Mouse (Mus musculus) MEL (cell line): ENCODE measurements around the gene Hist1h3h. TPM values are rescaled to one million over a fixed set of nuclear protein-coding genes. Genes with fewer than 3 reads are reported as not detected.
"Not testable (repeated sequence)": the region's sequence is repeated elsewhere in the genome, so short reads cannot be mapped to it uniquely, and the experiment has no call there.

Source experiments
- DNase-seq: peaks from one replicate; pipeline ENCODE4 v3.0.0; 2011; ENCODE audit warnings: low read depth, low spot score
- H3K27ac ChIP-seq: 2 replicates; pipeline ENCODE4 v1.5.1; 2012; ENCODE audit warnings: low read depth, mild to moderate bottlenecking, control low read depth, low read length, moderate library complexity; ENCODE audit not compliant: control insufficient read depth
- H3K27me3 ChIP-seq, 2 experiments: fragments of 150-350 bp in 1 of 2; sonication (generic) in 1 of 2; 2 replicates each; pipeline ENCODE4 v1.6.1; 2012; ENCODE audit warnings: low read length in 2 of 2, mild to moderate bottlenecking in 2 of 2, improper control_type of control experiment in 1 of 2, moderate library complexity in 1 of 2; ENCODE audit not compliant: insufficient read depth in 2 of 2, control insufficient read depth in 1 of 2
- H3K36me3 ChIP-seq, 2 experiments: 2 replicates each; pipeline ENCODE4 v1.6.1; 2012 to 2014; ENCODE audit warnings: low read length in 2 of 2, improper control_type of control experiment in 1 of 2, inconsistent platforms in 1 of 2, mild to moderate bottlenecking in 1 of 2; ENCODE audit not compliant: insufficient read depth in 2 of 2, control insufficient read depth in 1 of 2
- H3K4me1 ChIP-seq, 2 experiments: fragments of 150-350 bp in 1 of 2; sonication (generic) in 1 of 2; 2 replicates each; pipeline ENCODE4 v1.6.1; 2012; ENCODE audit warnings: low read length in 2 of 2, improper control_type of control experiment in 1 of 2, mild to moderate bottlenecking in 1 of 2; ENCODE audit not compliant: insufficient read depth in 2 of 2, control insufficient read depth in 1 of 2
- H3K4me3 ChIP-seq, 2 experiments: fragments of 150-350 bp in 1 of 2; sonication (generic) in 1 of 2; 2 replicates each; pipeline ENCODE4 v1.5.1; 2012; ENCODE audit warnings: low read depth in 2 of 2, low read length in 2 of 2, mild to moderate bottlenecking in 2 of 2, moderate library complexity in 2 of 2, control low read depth in 1 of 2, improper control_type of control experiment in 1 of 2; ENCODE audit not compliant: control insufficient read depth in 1 of 2, insufficient read depth in 1 of 2
- H3K79me2 ChIP-seq: 2 replicates; pipeline ENCODE4 v1.6.1; 2012; ENCODE audit warnings: mild to moderate bottlenecking, low read length, moderate library complexity; ENCODE audit not compliant: control insufficient read depth, poor library complexity, insufficient read depth
- H3K9ac ChIP-seq: 2 replicates; pipeline ENCODE4 v1.6.1; 2012; ENCODE audit warnings: low read depth, mild to moderate bottlenecking, control low read depth, low read length, moderate library complexity; ENCODE audit not compliant: control insufficient read depth, poor library complexity, severe bottlenecking
- H3K9me3 ChIP-seq: fragments of 150-350 bp; sonication (generic); replicated peaks from 2 replicates; pipeline ENCODE4 v1.6.1; 2012; ENCODE audit warnings: mild to moderate bottlenecking, low read length, improper control_type of control experiment, moderate library complexity; ENCODE audit not compliant: insufficient read depth
- CHD2 ChIP-seq: IDR thresholded peaks from 2 replicates; pipeline ENCODE4 v1.6.1; 2011; ENCODE audit warnings: low read length, improper control_type of control experiment
- GATA1 ChIP-seq: IDR thresholded peaks from 2 replicates; pipeline ENCODE4 v1.6.1; 2011; ENCODE audit warnings: low read depth, low read length, improper control_type of control experiment
- POLR2A ChIP-seq, 2 experiments: IDR thresholded peaks; 2 replicates each; pipeline ENCODE4 v1.6.1; 2011 to 2012; ENCODE audit warnings: low read length in 2 of 2, mild to moderate bottlenecking in 2 of 2, control low read depth in 1 of 2, improper control_type of control experiment in 1 of 2, low read depth in 1 of 2, moderate library complexity in 1 of 2; ENCODE audit not compliant: control insufficient read depth in 1 of 2, insufficient read depth in 1 of 2, poor library complexity in 1 of 2
- POLR2AphosphoS5 ChIP-seq: IDR thresholded peaks from 2 replicates; pipeline ENCODE4 v1.6.1; 2012; ENCODE audit warnings: low read depth, borderline replicate concordance, mild to moderate bottlenecking, inconsistent platforms, low read length, moderate library complexity, mixed read lengths
- TBP ChIP-seq: IDR thresholded peaks from 2 replicates; pipeline ENCODE4 v1.8.0; 2011; ENCODE audit warnings: low read depth, low read length, improper control_type of control experiment
- polyA plus RNA-seq, 2 experiments: library from polyadenylated mRNA; stranded (reverse) in 1 of 2; unstranded in 1 of 2; fragments of >175 nt in 1 of 2; fragments of >200 nt in 1 of 2; gene quantifications; 2 replicates each; pipeline versions ENCODE4 v1.2.1 to v1.2.4; 2012; ENCODE audit warnings: low replicate concordance in 2 of 2, low read depth in 1 of 2; ENCODE audit not compliant: insufficient read length in 2 of 2, insufficient read depth in 1 of 2, missing spikeins in 1 of 2
- total RNA-seq: library from RNA; depleted of rRNA; stranded (reverse); fragments of 300-350 nt; gene quantifications from 2 replicates; pipeline ENCODE4 v1.2.3, GENCODE M21; 2012

Hist1h3h gene
- total and polyA plus RNA-seq, 3 experiments: 18.4 to 3,336 TPM; not detected in 1

DNA sequence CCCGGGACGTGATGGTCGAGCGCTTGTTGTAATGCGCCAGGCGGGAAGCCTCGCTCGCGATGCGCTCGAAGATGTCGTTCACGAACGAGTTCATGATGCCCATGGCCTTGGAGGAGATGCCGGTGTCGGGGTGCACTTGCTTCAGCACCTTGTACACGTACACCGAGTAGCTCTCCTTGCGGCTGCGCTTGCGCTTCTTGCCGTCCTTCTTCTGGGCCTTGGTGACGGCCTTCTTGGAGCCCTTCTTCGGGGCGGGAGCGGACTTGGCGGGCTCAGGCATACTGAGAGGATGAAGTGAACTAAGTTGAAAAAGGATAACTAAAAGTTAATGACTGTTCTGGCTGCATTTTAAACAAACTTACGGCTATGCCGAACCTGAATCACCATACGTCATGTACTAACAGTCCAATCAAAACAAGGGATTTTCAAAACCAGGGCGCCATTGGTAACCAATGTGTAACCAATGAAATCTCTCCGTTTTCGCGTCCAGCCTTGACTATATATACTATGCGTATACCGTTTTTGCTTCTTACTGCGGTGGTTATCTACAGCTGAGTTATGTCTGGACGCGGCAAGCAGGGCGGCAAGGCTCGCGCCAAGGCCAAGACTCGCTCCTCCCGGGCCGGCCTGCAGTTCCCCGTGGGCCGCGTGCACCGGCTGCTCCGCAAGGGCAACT lies 1.5 kb upstream of the Hist1h3h start, which contains the start of the genes Hist1h2bl and Hist1h2ai:
Gene Hist1h2bl (minus strand): TSS at position 280 of the 676 bp plus-strand sequence.
Gene Hist1h2ai (plus strand): TSS at position 559 of the 676 bp plus-strand sequence.
- not testable (repeated sequence) for H3K4me1 ChIP-seq, H3K9me3 ChIP-seq, H3K79me2 ChIP-seq, H3K27me3 ChIP-seq
- Histone ChIP-seq H3K36me3 (peaks cover 0 to 24% of the 10 kb centered on the region in 2 experiments; a peak in 2 of 4 replicates), H3K27ac (peak within 1 kb of the TSS; percentile 91), H3K4me3 (peak within 1 kb of the TSS; percentile 30 to 43), H3K9ac (peak within 1 kb of the TSS; percentile 60)
- peak; percentile 98 for DNase-seq
- TF ChIP-seq TBP (peak; percentile 99), POLR2AphosphoS5 (peak; percentile 96), POLR2A (IDR thresholded peaks at IDR 0.05; ENCODE audit: control insufficient read depth in 1 of 2, insufficient read depth in 1 of 2, low read depth in 1 of 2, low read length in 2 of 2, poor library complexity in 1 of 2) (peak in 1 of 2 experiments; percentile 80; a peak in 3 of 4 replicates)

- H3K4me1 ChIP-seq, H3K9me3 ChIP-seq, H3K27me3 ChIP-seq, H3K79me2 ChIP-seq: not testable (repeated sequence)
- Histone ChIP-seq H3K27ac (peak overlapping the region; percentile 84), H3K9ac (peak overlapping the region; percentile 60), H3K4me3 (peak overlapping the region; percentile 12 to 43), H3K36me3 (peaks cover 0 to 22% of the 10 kb centered on the region in 2 experiments; a peak in 2 of 4 replicates)
- peak; percentile 95 for TF ChIP-seq POLR2AphosphoS5
- TF ChIP-seq POLR2A (IDR thresholded peaks at IDR 0.05; ENCODE audit: control insufficient read depth in 1 of 2, insufficient read depth in 1 of 2, low read depth in 1 of 2, low read length in 2 of 2, poor library complexity in 1 of 2): peak; percentile 50 to 95
- TF ChIP-seq GATA1: peak; percentile 67
- peak; percentile 86 for DNase-seq
Observed at GRCm38 (mm10) chr13:21716540-21717391, 693 bp upstream of the Hist1h3h start.

DNA sequence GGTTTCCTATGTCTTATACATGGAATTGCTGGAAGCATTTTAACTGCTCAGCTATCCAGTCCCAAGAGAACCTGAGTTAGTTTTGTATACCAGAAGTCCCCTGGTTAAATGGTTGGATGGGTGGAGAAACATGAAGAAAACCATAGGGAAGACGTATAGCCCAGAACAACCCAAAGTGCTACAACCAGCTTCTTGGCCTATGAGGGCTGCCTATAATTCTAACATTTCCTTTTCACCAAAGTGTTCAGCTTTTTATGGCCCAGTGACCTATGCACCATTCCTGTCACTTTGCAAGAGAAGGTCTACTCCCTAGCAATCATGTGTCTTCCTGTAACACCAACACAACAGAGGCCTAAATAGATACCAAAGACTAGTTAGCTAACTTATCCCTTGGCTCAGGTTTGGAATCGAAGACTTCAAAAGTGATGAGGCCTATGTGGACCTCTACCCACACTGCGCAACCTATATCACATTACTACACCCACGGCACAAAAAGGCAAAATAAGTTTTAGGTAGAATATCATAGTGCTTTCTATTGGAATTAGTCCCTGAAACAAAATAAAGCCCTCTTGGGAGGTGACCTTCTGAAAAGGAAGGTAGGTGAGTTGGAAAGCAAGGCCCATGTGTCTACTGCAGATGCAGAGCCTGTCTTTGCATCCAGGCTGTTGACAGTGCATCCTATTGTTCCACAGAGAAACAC lies 1.1 kb downstream of the Hist1h3h start:
- H3K4me3 ChIP-seq: peak overlapping the region; percentile 0 to 18; a peak in 3 of 4 replicates
- peak overlapping the region; percentile 86 for H3K9ac ChIP-seq
- peak overlapping the region; percentile 96 for H3K27ac ChIP-seq
- peaks cover 2% of the 10 kb centered on the region; the same call in 1 of the 2 replicates for H3K79me2 ChIP-seq
- H3K9me3 ChIP-seq: no peaks in the 10 kb centered on the region
- peak; percentile 84 for DNase-seq
- H3K36me3 ChIP-seq: peaks cover 0 to 18% of the 10 kb centered on the region in 2 experiments; a peak in 2 of 4 replicates
- H3K27me3 ChIP-seq: no peaks in the 10 kb centered on the region
- TF ChIP-seq CHD2: no peak
- TF ChIP-seq POLR2A (IDR thresholded peaks at IDR 0.05; ENCODE audit: control insufficient read depth in 1 of 2, insufficient read depth in 1 of 2, low read depth in 1 of 2, low read length in 2 of 2, poor library complexity in 1 of 2): peak in 1 of 2 experiments; percentile 88; a peak in 2 of 4 replicates
- H3K4me1 ChIP-seq: peaks cover 0 to 7% of the 10 kb centered on the region in 2 experiments; a peak in 2 of 4 replicates
